Mouse (Mus musculus): ENCODE data around the gene Fbxl8.
A peak's percentile ranks its signal among the peaks of the same experiment; 100 is the strongest.
"Not testable (repeated sequence)": the region's sequence is repeated elsewhere in the genome, so short reads cannot be mapped to it uniquely, and the experiment has no call there.

Gene Fbxl8

GRCm38 (mm10) chr8:105281821-105282220 lies 17.4 kb downstream of the Fbxl8 start:
- DNase-seq (ENCODE audit: low spot score): no peak

GRCm38 (mm10) chr8:105282239-105282638 lies 17.8 kb downstream of the Fbxl8 start:
- no peak for DNase-seq (ENCODE audit: low spot score)

- peak; percentile 31 for DNase-seq (ENCODE audit: low spot score)
Observed at GRCm38 (mm10) chr8:105283074-105283473, 18.6 kb downstream of the Fbxl8 start.

GRCm38 (mm10) chr8:105285514-105285913 lies 21.1 kb downstream of the Fbxl8 start:
- DNase-seq (ENCODE audit: low spot score): no peak

GRCm38 (mm10) chr8:105286907-105287306 lies 22.5 kb downstream of the Fbxl8 start:
- DNase-seq (ENCODE audit: low spot score): no peak

GRCm38 (mm10) chr8:105288231-105288630 lies 23.8 kb downstream of the Fbxl8 start:
- no peak for DNase-seq (ENCODE audit: low spot score)

- peak; percentile 92 for DNase-seq (ENCODE audit: low spot score)
Observed at GRCm38 (mm10) chr8:105288958-105289732, 24.7 kb downstream of the Fbxl8 start.

GRCm38 (mm10) chr8:105289805-105290460 lies 25.5 kb downstream of the Fbxl8 start, which contains the start of gene 4931428F04Rik:
TSS of gene 4931428F04Rik (minus strand) at chr8:105289864.
- peak; percentile 42 for DNase-seq (ENCODE audit: low spot score)

- DNase-seq (ENCODE audit: low spot score): peak; percentile 80
Observed at GRCm38 (mm10) chr8:105290554-105291314, 26.3 kb downstream of the Fbxl8 start.

- not testable (repeated sequence) for DNase-seq (ENCODE audit: low spot score)
Observed at GRCm38 (mm10) chr8:105291364-105291763, 26.9 kb downstream of the Fbxl8 start.

- DNase-seq (ENCODE audit: low spot score): not testable (repeated sequence)
Observed at GRCm38 (mm10) chr8:105291802-105292201, 27.4 kb downstream of the Fbxl8 start.

GRCm38 (mm10) chr8:105292471-105292870 lies 28.0 kb downstream of the Fbxl8 start:
- DNase-seq (ENCODE audit: low spot score): no peak

- no peak for DNase-seq (ENCODE audit: low spot score)
Observed at GRCm38 (mm10) chr8:105293405-105293804, 29.0 kb downstream of the Fbxl8 start.

- DNase-seq (ENCODE audit: low spot score): no peak
Observed at GRCm38 (mm10) chr8:105294776-105295175, 30.3 kb downstream of the Fbxl8 start.

- no peak for DNase-seq (ENCODE audit: low spot score)
Observed at GRCm38 (mm10) chr8:105295256-105295655, 30.8 kb downstream of the Fbxl8 start.

- DNase-seq (ENCODE audit: low spot score): no peak
Observed at GRCm38 (mm10) chr8:105295895-105296573, 31.6 kb downstream of the Fbxl8 start, which contains the start of gene Exoc3l. TSS of gene Exoc3l (minus strand) at chr8:105296101.

GRCm38 (mm10) chr8:105297511-105298192 lies 33.2 kb downstream of the Fbxl8 start, which contains the start of gene E2f4:
TSS of gene E2f4 (plus strand) at chr8:105297663.
- peak; percentile 88 for DNase-seq (ENCODE audit: low spot score)

- DNase-seq (ENCODE audit: low spot score): no peak
Observed at GRCm38 (mm10) chr8:105298351-105299252, 34.2 kb downstream of the Fbxl8 start.

- no peak for DNase-seq (ENCODE audit: low spot score)
Observed at GRCm38 (mm10) chr8:105299962-105300361, 35.5 kb downstream of the Fbxl8 start.

- no peak for DNase-seq (ENCODE audit: low spot score)
Observed at GRCm38 (mm10) chr8:105303396-105303795, 38.9 kb downstream of the Fbxl8 start.

Measured in T-cell, adult 2 months (primary cell).